Mouse (Mus musculus) B cell, adult 67 days (primary cell): Measurements from ENCODE around the gene Bcl3. TPM values are rescaled to one million over a fixed set of nuclear protein-coding genes. Genes with fewer than 3 reads are reported as not detected.

ENCODE experiments used
- total RNA-seq, 2 experiments: library from RNA; stranded (reverse); gene quantifications; 4 replicates each; pipeline ENCODE4 v1.2.4; 2023

The Bcl3 gene
- total RNA-seq = 10 to 100 TPM; 64.0 to 80.4 TPM

GRCm38 (mm10) chr7:19822604-19823058, at the start of gene Bcl3:
Bcl3 (minus strand) TSS chr7:19822770.

GRCm38 (mm10) chr7:19861199-19861598, 38.6 kb upstream of the Bcl3 start, which contains the start of gene Ceacam16:
Ceacam16 (minus strand) TSS chr7:19861299.

GRCm38 (mm10) chr7:19851858-19852570, 29.4 kb upstream of the Bcl3 start, which contains the start of gene Gm19345:
Gm19345 (plus strand) TSS chr7:19852003.

GRCm38 (mm10) chr7:19796697-19797588, 25.6 kb downstream of the Bcl3 start, which contains the start of gene Cblc:
Cblc (minus strand) TSS chr7:19796809.

GRCm38 (mm10) chr7:19770984-19771391, 51.6 kb downstream of the Bcl3 start, which contains the start of gene Bcam:
Bcam (minus strand) TSS chr7:19771016.

Other genes starting within 250 kb of the Bcl3 start
- gene Zfp296, start 245.5 kb downstream of the Bcl3 start, total RNA-seq = 10 to 100 TPM; 14.4 to 17.4 TPM
- 10 to 100 TPM; 88.5 to 93.3 TPM for gene Gemin7, start 245.2 kb downstream of the Bcl3 start, total RNA-seq
- 100 to 1,000 TPM; 111 to 118 TPM for gene Clasrp, start 218.3 kb downstream of the Bcl3 start, total RNA-seq
- 100 to 1,000 TPM in 1 of 2 experiments, 10 to 100 TPM in 1; 94.7 to 102 TPM for gene Relb, start 193.3 kb downstream of the Bcl3 start, total RNA-seq
- gene Clptm1, start 157.7 kb downstream of the Bcl3 start, total RNA-seq = 10 to 100 TPM; 80.3 to 90.7 TPM
- not detected for gene Apoc2, start 144.8 kb downstream of the Bcl3 start, total RNA-seq
- gene Gm44805, start 141.3 kb downstream of the Bcl3 start, total RNA-seq = not detected
- not detected for gene Apoc4, start 141.3 kb downstream of the Bcl3 start, total RNA-seq
- not detected for gene Apoc1, start 130.1 kb downstream of the Bcl3 start, total RNA-seq
- gene Apoe, start 123.6 kb downstream of the Bcl3 start, total RNA-seq = 10 to 100 TPM; 81.0 to 81.5 TPM
- gene Tomm40, start 107.3 kb downstream of the Bcl3 start, total RNA-seq = 10 to 100 TPM; 55.4 to 63.8 TPM
- not detected for gene Nectin2, start 72.3 kb downstream of the Bcl3 start, total RNA-seq
- not detected for gene Bcam, start 51.8 kb downstream of the Bcl3 start, total RNA-seq
- gene Cblc, start 26.0 kb downstream of the Bcl3 start, total RNA-seq = 1 to 10 TPM in 1 of 2 experiments, not detected in 1; 1.8 TPM
- not detected for gene Gm19345, start 29.2 kb upstream of the Bcl3 start, total RNA-seq
- 10 to 100 TPM; 14.4 to 16.7 TPM for gene Ceacam16, start 38.5 kb upstream of the Bcl3 start, total RNA-seq
- gene Ceacam19, start 65.2 kb upstream of the Bcl3 start, total RNA-seq = not detected
- 10 to 100 TPM; 20.9 to 22.8 TPM for gene Pvr, start 98.4 kb upstream of the Bcl3 start, total RNA-seq
- gene Igsf23, start 128.0 kb upstream of the Bcl3 start, total RNA-seq = not detected
- gene Ceacam20, start 142.6 kb upstream of the Bcl3 start, total RNA-seq = not detected
- gene Nlrp9b, start 168.7 kb upstream of the Bcl3 start, total RNA-seq = not detected